Mouse (Mus musculus): Measurements from ENCODE around the gene Arhgef3. TPM values are rescaled to one million over a fixed set of nuclear protein-coding genes. Genes with fewer than 3 reads are reported as not detected.

Arhgef3 gene
- polyA plus RNA-seq, 1 experiment from 2014 or later = 19.9 TPM

DNA sequence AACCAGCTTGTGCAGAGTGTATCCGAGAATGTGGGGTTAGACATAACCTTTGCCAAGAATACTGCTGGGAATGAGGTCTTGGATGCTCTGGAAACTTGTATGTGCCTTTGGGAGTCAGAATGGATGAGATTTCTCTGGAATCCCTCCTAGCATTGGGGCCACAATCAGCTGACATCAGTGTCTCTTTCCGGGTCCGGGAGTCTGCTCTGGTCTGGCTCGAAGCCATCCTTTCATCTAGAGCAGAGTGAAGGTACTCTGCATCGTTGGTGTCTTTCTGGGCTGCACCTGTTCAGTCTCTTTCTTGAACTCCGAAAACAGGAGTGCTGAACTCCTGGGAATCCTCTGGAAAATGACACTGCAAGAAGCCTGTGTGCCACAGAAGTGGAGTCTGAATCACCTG is 1.3 kb downstream of the Arhgef3 start:
- Histone ChIP-seq H3K36me3 (no peaks in the 10 kb centered on the region), H3K4me2 (no peak overlapping the region), H3K27ac (no peak overlapping the region), H3K9ac (no peak overlapping the region), H3K27me3 (peaks cover 14% of the 10 kb centered on the region; the same call in 1 of the 2 replicates), H3K4me1 (peaks cover 15% of the 10 kb centered on the region), H3K9me3 (no peaks in the 10 kb centered on the region), H3K4me3 (no peak overlapping the region)
- WGBS = 56% methylated on average over 6 of the region's 6 CpGs
- no peak for ATAC-seq (ENCODE audit: insufficient number of reproducible peaks, low FRiP score, low TSS enrichment, low read depth)

DNA sequence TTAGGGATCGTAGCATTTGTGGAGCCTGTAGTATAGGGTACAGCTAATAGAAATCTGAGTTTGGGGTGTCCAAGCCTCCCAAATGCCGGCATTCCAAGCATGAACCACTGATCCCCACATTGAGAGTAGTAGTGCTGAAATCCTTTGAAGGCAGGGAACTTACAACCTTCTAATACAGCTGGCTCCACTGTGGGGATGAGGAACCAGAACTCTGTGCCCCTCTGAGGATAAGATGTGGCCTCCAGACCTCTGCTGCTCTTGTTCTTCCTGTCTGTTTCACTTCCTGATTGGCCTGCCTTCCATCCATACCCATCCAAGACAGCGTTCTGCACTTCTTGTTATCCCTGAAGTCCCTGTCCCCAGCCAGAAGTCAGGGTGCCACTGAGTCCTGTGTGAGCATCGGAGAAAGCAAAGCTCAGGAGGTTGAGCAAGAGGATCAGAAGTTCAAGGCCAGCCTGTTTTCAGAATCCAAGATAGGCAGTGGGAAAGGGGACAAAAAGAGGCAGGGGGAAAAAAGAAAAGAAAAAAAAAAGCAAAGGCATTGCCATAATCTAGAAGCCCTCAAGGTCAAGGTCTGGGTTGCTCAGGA is 2.0 kb downstream of the Arhgef3 start:
- no peak overlapping the region for H3K9ac ChIP-seq
- 74% methylated on average over 4 of the region's 4 CpGs for WGBS
- no peak overlapping the region for H3K27ac ChIP-seq
- H3K36me3 ChIP-seq = no peaks in the 10 kb centered on the region
- no peak overlapping the region for H3K4me2 ChIP-seq
- H3K4me1 ChIP-seq = peaks cover 15% of the 10 kb centered on the region
- no peak overlapping the region for H3K4me3 ChIP-seq
- H3K9me3 ChIP-seq = no peaks in the 10 kb centered on the region
- no peak for ATAC-seq (ENCODE audit: insufficient number of reproducible peaks, low FRiP score, low TSS enrichment, low read depth)
- peaks cover 14% of the 10 kb centered on the region; the same call in 1 of the 2 replicates for H3K27me3 ChIP-seq

DNA sequence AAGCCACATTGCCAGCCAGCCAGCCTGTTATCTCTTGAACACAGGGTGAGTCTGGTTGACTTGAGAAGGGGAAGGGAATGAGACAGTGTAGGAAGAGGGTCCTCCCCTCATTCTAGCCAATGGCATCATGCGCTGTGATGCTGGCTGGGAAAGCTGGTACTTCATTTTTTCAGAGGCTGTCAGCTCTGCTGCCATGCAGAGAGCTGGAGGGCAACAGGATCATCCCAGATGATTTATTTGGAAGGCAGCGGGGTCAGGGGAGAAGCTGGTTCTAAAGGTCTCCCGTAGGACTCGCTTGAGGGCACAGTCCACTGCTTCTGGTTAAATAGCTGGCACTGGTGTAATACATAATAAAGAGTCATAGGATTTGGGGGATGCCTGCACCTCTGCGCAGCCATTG is 3.8 kb downstream of the Arhgef3 start:
- ATAC-seq (ENCODE audit: insufficient number of reproducible peaks, low FRiP score, low TSS enrichment, low read depth) = no peak
- Histone ChIP-seq H3K4me2 (no peak overlapping the region), H3K9me3 (no peaks in the 10 kb centered on the region), H3K36me3 (no peaks in the 10 kb centered on the region), H3K27me3 (peaks cover 14% of the 10 kb centered on the region; the same call in 1 of the 2 replicates), H3K4me3 (no peak overlapping the region), H3K4me1 (peaks cover 24% of the 10 kb centered on the region), H3K9ac (no peak overlapping the region), H3K27ac (no peak overlapping the region)
- WGBS = 71% methylated on average over 5 of the region's 5 CpGs

DNA sequence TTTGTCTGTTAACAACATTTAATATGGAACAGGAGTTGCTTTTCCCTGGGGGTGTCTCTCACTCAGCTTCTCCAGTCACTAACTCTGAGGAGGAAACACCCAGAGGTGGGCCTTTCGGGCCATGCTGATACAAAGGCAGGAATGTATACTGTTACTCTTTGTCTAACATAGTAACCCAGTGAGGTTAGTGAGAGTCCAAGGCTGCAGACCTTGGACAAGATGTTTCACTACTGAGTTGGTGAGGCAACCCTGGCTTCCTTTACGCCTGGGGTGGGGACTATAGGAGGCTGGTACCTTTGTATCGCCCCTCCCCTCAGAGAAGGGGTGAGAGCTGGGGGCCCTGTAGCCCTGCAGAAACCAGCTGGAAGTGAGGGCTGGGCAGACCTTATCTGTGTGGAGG is 7.9 kb downstream of the Arhgef3 start:
- Histone ChIP-seq H3K36me3 (no peaks in the 10 kb centered on the region), H3K9ac (no peak overlapping the region), H3K4me2 (no peak overlapping the region), H3K4me1 (peaks cover 9% of the 10 kb centered on the region; the same call in 1 of the 2 replicates), H3K4me3 (no peak overlapping the region), H3K27me3 (no peaks in the 10 kb centered on the region), H3K9me3 (no peaks in the 10 kb centered on the region), H3K27ac (no peak overlapping the region)
- no peak for ATAC-seq (ENCODE audit: insufficient number of reproducible peaks, low FRiP score, low TSS enrichment, low read depth)
- 67% methylated on average over 3 of the region's 3 CpGs for WGBS

DNA sequence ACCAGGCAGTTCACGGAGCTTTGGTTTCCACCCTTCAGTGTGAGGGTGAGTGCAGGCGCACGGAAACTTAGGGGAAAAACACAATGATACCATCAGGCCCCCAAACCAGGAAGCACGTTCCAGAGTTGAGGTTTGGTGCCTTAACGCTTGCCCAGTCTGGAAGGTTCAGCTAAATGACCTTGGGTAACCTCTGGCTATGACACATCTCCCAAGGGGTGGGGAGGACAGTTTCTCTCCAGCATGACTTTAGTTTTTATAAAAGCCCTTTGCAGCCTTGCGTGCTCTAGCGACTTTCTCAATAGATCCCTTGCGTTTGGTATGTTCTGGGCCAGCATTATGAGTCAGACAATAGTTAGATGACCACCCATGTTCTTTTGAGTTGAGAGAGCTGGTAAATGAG is 8.8 kb downstream of the Arhgef3 start:
- no peak for ATAC-seq (ENCODE audit: insufficient number of reproducible peaks, low FRiP score, low TSS enrichment, low read depth)
- Histone ChIP-seq H3K9me3 (no peaks in the 10 kb centered on the region), H3K27ac (0 out of 2 replicates have a peak overlapping the region, but pooled peaks have one; percentile 13), H3K4me1 (peaks cover 9% of the 10 kb centered on the region; the same call in 1 of the 2 replicates), H3K4me2 (no peak overlapping the region), H3K36me3 (no peaks in the 10 kb centered on the region), H3K27me3 (no peaks in the 10 kb centered on the region), H3K9ac (no peak overlapping the region), H3K4me3 (no peak overlapping the region)
- WGBS = 40% methylated on average over 8 of the region's 8 CpGs

DNA sequence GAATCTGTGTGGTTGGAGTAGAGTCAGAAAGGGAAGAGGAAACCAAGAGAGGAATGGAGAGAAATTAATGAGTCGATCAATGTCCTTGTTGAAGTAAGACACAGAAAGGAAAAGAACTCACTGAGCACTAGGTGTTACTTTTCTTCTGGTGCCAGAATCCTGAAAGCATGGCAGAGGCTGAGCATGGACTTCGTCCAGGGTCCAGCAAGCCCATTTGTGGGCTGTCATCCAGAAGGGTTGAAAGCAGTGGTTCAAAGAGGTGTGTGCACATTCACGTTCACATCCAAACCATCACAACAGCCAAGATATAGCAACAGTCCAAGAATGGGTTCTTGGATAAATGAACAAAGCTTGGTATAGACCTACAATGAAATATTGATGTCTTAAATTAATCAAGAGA is 15.3 kb downstream of the Arhgef3 start:
- Histone ChIP-seq H3K4me2 (no peak overlapping the region), H3K9ac (no peak overlapping the region), H3K27ac (no peak overlapping the region), H3K36me3 (no peaks in the 10 kb centered on the region), H3K4me1 (no peaks in the 10 kb centered on the region), H3K9me3 (no peaks in the 10 kb centered on the region), H3K4me3 (no peak overlapping the region), H3K27me3 (no peaks in the 10 kb centered on the region)
- no peak for ATAC-seq (ENCODE audit: insufficient number of reproducible peaks, low FRiP score, low TSS enrichment, low read depth)
- WGBS = 88% methylated on average over 3 of the region's 3 CpGs

DNA sequence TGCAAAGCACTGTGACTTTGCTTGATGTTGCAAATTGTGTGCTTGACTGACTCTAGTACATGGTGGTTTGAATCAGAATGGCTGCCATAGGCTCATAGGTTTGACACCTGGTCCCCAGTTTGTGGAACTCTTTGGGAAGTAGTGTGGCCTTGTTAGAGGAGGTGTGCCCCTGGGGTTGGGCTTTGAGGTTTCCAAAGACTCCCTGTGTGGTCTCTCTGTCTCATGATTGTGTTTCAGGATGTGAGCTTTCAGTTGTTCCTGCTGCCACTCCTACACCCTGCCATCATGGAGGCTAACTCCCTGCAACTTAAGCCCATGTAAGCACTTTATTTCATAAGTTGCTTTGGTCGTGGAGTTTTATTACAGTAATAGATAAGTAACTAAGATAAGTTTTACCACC is 16.0 kb downstream of the Arhgef3 start:
- H3K36me3 ChIP-seq = no peaks in the 10 kb centered on the region
- no peaks in the 10 kb centered on the region for H3K4me1 ChIP-seq
- no peak for ATAC-seq (ENCODE audit: insufficient number of reproducible peaks, low FRiP score, low TSS enrichment, low read depth)
- H3K9ac ChIP-seq = no peak overlapping the region
- H3K27me3 ChIP-seq = no peaks in the 10 kb centered on the region
- H3K9me3 ChIP-seq = no peaks in the 10 kb centered on the region
- no peak overlapping the region for H3K27ac ChIP-seq
- no peak overlapping the region for H3K4me3 ChIP-seq
- 62% methylated on average over 1 of the region's 1 CpGs for WGBS
- H3K4me2 ChIP-seq = no peak overlapping the region

DNA sequence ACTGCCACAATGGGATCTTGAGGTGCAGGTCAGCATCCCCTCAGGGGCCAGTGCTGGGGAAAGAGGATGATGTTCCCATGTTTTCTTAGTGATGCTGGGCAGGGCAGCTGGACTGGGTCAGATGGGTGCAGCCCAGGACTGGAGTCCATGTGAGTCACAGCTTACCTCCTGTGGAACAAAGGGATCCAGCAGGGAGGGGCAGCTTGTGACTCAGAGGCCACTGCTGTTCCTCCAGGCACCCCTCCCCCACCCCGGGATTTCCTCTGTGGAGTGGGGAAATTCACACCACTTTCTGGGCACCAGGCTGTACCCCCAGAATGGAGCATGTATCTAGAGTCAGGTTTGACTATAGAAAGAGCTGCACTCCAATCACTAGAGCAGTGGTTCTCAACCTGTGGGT is 16.8 kb downstream of the Arhgef3 start:
- no peak overlapping the region for H3K4me3 ChIP-seq
- no peaks in the 10 kb centered on the region for H3K27me3 ChIP-seq
- H3K27ac ChIP-seq = no peak overlapping the region
- H3K9ac ChIP-seq = no peak overlapping the region
- 50% methylated on average over 1 of the region's 1 CpGs for WGBS
- ATAC-seq (ENCODE audit: insufficient number of reproducible peaks, low FRiP score, low TSS enrichment, low read depth) = no peak
- H3K9me3 ChIP-seq = no peaks in the 10 kb centered on the region
- no peak overlapping the region for H3K4me2 ChIP-seq
- no peaks in the 10 kb centered on the region for H3K4me1 ChIP-seq
- no peaks in the 10 kb centered on the region for H3K36me3 ChIP-seq

DNA sequence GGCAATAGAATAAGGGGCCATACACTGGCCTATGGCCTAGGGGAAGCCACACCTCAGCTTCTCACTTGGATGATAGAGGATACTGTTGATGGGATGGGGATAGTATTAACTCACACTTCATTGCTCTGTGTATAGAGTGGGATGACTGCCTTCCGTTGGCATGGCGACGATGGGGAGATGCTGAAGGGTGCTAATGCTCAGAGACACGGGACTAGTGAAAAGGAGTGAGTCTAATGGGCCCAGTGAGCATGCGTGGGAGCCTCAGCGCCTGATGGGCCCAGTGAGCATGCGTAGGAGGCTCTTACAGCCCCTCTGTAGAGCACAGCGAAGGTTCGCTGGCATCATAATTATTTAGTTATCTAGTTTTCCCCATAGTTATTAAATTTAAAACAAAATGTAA is 24.2 kb downstream of the Arhgef3 start:
- no peaks in the 10 kb centered on the region for H3K27me3 ChIP-seq
- H3K27ac ChIP-seq = no peak overlapping the region
- no peaks in the 10 kb centered on the region for H3K36me3 ChIP-seq
- peaks cover 10% of the 10 kb centered on the region; the same call in 1 of the 2 replicates for H3K4me1 ChIP-seq
- no peak overlapping the region for H3K4me3 ChIP-seq
- WGBS = 90% methylated on average over 9 of the region's 9 CpGs
- no peak for ATAC-seq (ENCODE audit: insufficient number of reproducible peaks, low FRiP score, low TSS enrichment, low read depth)
- H3K4me2 ChIP-seq = no peak overlapping the region
- no peaks in the 10 kb centered on the region for H3K9me3 ChIP-seq
- no peak overlapping the region for H3K9ac ChIP-seq

DNA sequence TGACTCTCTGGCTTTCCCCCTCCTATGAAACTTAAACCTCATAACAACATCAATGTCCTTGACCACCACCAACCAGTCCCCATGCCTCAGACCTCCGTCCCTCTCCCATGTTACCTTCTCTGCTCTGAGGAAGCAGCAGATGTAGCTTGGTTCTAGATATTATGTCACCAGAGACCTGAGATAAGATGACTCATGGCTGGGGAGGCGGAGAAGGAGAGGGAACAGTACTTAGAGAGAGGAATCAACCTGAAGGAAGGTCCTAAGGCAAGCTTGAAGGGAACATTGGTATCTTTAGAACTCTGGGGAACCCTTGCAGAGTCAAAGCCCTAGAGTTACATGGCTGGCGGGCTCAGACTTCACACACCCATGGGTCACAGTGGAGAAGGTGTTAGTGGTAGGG is 25.3 kb downstream of the Arhgef3 start:
- ATAC-seq (ENCODE audit: insufficient number of reproducible peaks, low FRiP score, low TSS enrichment, low read depth) = no peak
- no peak overlapping the region for H3K9ac ChIP-seq
- H3K27me3 ChIP-seq = no peaks in the 10 kb centered on the region
- no peaks in the 10 kb centered on the region for H3K36me3 ChIP-seq
- no peak overlapping the region for H3K4me3 ChIP-seq
- no peak overlapping the region for H3K4me2 ChIP-seq
- H3K4me1 ChIP-seq = peaks cover 13% of the 10 kb centered on the region
- 88% methylated on average over 3 of the region's 3 CpGs for WGBS
- no peak overlapping the region for H3K27ac ChIP-seq
- no peaks in the 10 kb centered on the region for H3K9me3 ChIP-seq

DNA sequence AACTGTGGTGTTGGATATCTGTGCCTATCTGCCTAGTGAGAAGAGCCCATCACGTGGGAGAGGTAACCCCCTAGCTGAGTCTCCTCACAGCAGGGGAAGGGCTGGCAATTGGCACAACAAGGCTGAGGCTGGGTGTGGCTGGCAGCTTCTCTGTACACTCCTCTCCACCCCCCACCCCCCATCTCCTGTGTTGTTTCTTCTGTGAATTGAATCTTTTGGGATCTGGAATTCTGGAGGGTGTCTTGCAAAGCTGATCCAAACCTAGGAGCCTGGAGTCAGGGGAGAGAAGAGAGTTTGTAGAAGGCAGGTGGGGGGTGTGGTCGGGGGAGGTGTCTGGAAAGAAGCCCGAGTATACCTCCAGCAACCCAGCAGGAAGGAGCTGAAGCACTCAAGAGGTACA is 26.8 kb downstream of the Arhgef3 start:
- Histone ChIP-seq H3K4me1 (peaks cover 15% of the 10 kb centered on the region), H3K4me2 (no peak overlapping the region), H3K27me3 (no peaks in the 10 kb centered on the region), H3K9me3 (no peaks in the 10 kb centered on the region), H3K4me3 (no peak overlapping the region), H3K27ac (no peak overlapping the region; the same call in 1 of the 2 replicates), H3K9ac (no peak overlapping the region), H3K36me3 (no peaks in the 10 kb centered on the region)
- no peak for ATAC-seq (ENCODE audit: insufficient number of reproducible peaks, low FRiP score, low TSS enrichment, low read depth)
- 34% methylated on average over 3 of the region's 3 CpGs for WGBS

DNA sequence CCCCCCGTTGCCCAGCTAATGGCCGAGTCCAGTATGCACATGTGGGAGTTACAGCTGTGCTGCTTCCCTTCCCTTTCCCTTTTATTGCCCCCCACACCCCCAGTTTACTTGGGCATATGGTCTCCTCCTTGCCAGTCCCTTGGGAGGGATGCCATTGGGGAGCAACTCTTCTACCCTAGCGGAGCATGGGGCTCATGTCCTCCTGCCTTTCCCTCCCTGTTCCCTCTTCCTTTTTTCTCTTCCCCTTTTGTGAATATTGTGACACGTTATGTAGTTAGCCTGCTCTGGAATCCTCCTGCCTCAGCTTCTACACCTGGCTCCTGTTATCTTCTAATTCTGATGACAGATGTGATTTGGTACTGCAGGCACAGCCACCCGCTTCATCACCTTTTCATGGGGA is 28.0 kb downstream of the Arhgef3 start:
- no peaks in the 10 kb centered on the region for H3K36me3 ChIP-seq
- 80% methylated on average over 5 of the region's 5 CpGs for WGBS

More for the DNA sequence above, 28.0 kb downstream of the Arhgef3 start:
- H3K27ac ChIP-seq = no peak overlapping the region
- no peak overlapping the region for H3K4me3 ChIP-seq
- no peaks in the 10 kb centered on the region for H3K9me3 ChIP-seq
- no peak for ATAC-seq (ENCODE audit: insufficient number of reproducible peaks, low FRiP score, low TSS enrichment, low read depth)
- no peak overlapping the region for H3K9ac ChIP-seq
- no peak overlapping the region for H3K4me2 ChIP-seq
- peaks cover 15% of the 10 kb centered on the region for H3K4me1 ChIP-seq
- H3K27me3 ChIP-seq = no peaks in the 10 kb centered on the region

Measured in limb, embryonic 15.5 days (tissue).